Mouse (Mus musculus) embryonic fibroblast, embryonic 13.5 days (primary cell): Measurements from ENCODE around the gene Cass4. TPM values are rescaled to one million over a fixed set of nuclear protein-coding genes. Genes with fewer than 3 reads are reported as not detected.

ENCODE experiments used
- H3K27ac ChIP-seq: 2 replicates; pipeline ENCODE4 v1.5.1; 2012; ENCODE audit warnings: low read length, control low read depth, inconsistent platforms; ENCODE audit not compliant: insufficient read depth
- H3K4me1 ChIP-seq: 2 replicates; pipeline ENCODE4 v1.6.1; 2011; ENCODE audit warnings: low read length; ENCODE audit not compliant: control insufficient read depth, insufficient read depth
- H3K4me3 ChIP-seq: 2 replicates; pipeline ENCODE4 v1.5.1; 2011; ENCODE audit warnings: mild to moderate bottlenecking, control low read depth, low read length; ENCODE audit not compliant: insufficient read depth
- CTCF ChIP-seq: IDR thresholded peaks from 2 replicates; pipeline ENCODE4 v1.5.1; 2011; ENCODE audit warnings: mild to moderate bottlenecking, control low read depth, low read length, moderate library complexity, borderline replicate concordance; ENCODE audit not compliant: insufficient read depth
- POLR2A ChIP-seq: IDR thresholded peaks from 2 replicates; pipeline ENCODE4 v1.6.1; 2011; ENCODE audit warnings: low read depth, mild to moderate bottlenecking, control low read depth, low read length, moderate library complexity
- polyA plus RNA-seq: library from polyadenylated mRNA; stranded (reverse); fragments of >200 nt; gene quantifications from 2 replicates; pipeline ENCODE4 v1.2.4, GENCODE M21; 2011; ENCODE audit warnings: low read depth; ENCODE audit not compliant: missing spikeins, insufficient read length

Gene Cass4
- polyA plus RNA-seq, 1 experiment, result 1.8 TPM

- TF ChIP-seq CTCF (no peak), POLR2A (no peak)
- H3K27ac ChIP-seq, result no peak overlapping the region
- no peaks in the 10 kb centered on the region for H3K4me1 ChIP-seq
- H3K4me3 ChIP-seq, result no peak overlapping the region
Measured at GRCm38 (mm10) chr2:172384715-172385114, 8.9 kb upstream of the Cass4 start.

DNA sequence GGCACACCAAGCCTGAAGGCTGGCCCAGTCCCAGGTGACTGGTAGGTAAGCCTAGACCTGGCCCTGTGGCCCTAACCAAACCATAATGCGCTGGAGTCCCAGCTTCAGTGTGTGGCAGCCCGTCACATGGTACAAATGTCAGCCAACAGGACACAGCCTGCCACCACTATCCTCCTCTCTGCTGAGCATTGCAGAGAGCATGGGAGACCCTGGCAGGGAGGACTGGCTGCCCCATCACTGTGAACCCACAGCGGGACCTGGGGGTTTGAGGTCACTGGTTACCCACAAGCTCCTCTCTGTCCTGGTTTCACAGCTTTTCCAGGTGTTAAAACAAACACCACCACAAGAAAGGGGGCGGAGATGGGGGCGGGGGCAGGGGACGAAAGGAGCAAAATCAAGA, 3.3 kb upstream of the Cass4 start:
- TF ChIP-seq CTCF, result no peak
- TF ChIP-seq POLR2A, result no peak
- H3K4me1 ChIP-seq, result 0 out of 2 replicates have a peak, but pooled peaks cover 3% of the 10 kb centered on the region
- no peak overlapping the region for H3K4me3 ChIP-seq
- no peak overlapping the region for H3K27ac ChIP-seq

DNA sequence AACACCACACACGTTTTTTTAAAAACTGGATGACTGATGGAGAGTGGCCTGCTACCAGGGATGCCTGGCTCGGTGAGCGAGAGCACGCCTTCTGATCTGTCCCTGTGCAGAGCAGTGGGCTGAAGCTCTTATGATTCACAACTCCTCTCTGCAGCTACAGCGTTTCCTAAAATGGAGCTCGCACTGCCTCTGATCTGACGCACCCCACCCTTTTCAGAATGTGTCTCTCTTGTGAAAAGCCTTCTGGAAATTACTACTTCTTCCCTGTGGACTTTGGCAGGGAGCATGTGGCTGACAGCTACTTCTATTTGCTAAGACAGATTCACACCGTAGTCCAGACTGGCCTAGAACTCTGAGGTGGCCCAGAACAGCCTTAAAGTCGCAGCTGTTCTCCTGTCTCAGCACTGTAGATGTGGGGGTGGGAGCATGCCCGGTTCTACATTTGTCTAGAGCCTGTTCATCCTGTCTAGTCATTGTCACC, 1.5 kb upstream of the Cass4 start:
- no peak; the same call in 1 of the 2 replicates for TF ChIP-seq POLR2A
- TF ChIP-seq CTCF, result no peak
- Histone ChIP-seq H3K27ac (peak overlapping the region; percentile 19; the same call in 1 of the 2 replicates), H3K4me3 (no peak overlapping the region), H3K4me1 (0 out of 2 replicates have a peak, but pooled peaks cover 3% of the 10 kb centered on the region)

GRCm38 (mm10) chr2:172394052-172394392, 428 bp downstream of the Cass4 start:
- Histone ChIP-seq H3K27ac (no peak overlapping the region), H3K4me3 (no peak overlapping the region), H3K4me1 (0 out of 2 replicates have a peak, but pooled peaks cover 3% of the 10 kb centered on the region)
- TF ChIP-seq POLR2A (no peak), CTCF (no peak)

- Histone ChIP-seq H3K4me1 (0 out of 2 replicates have a peak, but pooled peaks cover 3% of the 10 kb centered on the region), H3K4me3 (no peak overlapping the region), H3K27ac (no peak overlapping the region)
- no peak for TF ChIP-seq POLR2A
- no peak for TF ChIP-seq CTCF
Measured at GRCm38 (mm10) chr2:172394671-172395070, 1.1 kb downstream of the Cass4 start.

- no peak overlapping the region for H3K27ac ChIP-seq
- H3K4me1 ChIP-seq, result 0 out of 2 replicates have a peak, but pooled peaks cover 3% of the 10 kb centered on the region
- no peak overlapping the region for H3K4me3 ChIP-seq
- TF ChIP-seq POLR2A (no peak), CTCF (no peak)
Measured at GRCm38 (mm10) chr2:172395961-172396360, 2.4 kb downstream of the Cass4 start.

GRCm38 (mm10) chr2:172399901-172400300, 6.3 kb downstream of the Cass4 start:
- H3K4me3 ChIP-seq, result no peak overlapping the region
- no peak for TF ChIP-seq CTCF
- no peak for TF ChIP-seq POLR2A

GRCm38 (mm10) chr2:172401116-172401825, 7.7 kb downstream of the Cass4 start:
- no peaks in the 10 kb centered on the region for H3K4me1 ChIP-seq
- H3K4me3 ChIP-seq, result no peak overlapping the region
- H3K27ac ChIP-seq, result no peak overlapping the region
- TF ChIP-seq POLR2A (no peak), CTCF (no peak)

More at GRCm38 (mm10) chr2:172399901-172400300, 6.3 kb downstream of the Cass4 start:
- H3K27ac ChIP-seq, result no peak overlapping the region
- no peaks in the 10 kb centered on the region for H3K4me1 ChIP-seq

DNA sequence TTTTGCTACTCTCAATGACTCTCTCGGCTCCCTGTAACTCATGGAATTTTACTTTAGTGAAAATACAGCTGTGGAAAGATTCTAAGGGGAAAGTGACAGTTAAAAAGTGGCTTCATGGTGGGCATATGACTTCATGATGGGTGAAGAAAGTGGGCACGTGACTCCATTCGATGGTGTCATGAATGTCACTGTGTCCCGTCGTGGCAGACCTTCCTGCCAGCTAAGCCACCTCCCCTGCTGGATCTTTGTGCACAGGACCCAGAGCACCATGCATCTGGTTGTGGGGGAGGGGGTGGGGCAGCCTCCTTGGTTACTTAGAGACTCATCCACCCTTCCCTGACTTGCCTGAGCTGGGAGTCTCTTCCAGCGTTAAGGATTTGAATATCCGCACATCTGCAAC, 10.6 kb downstream of the Cass4 start:
- H3K4me3 ChIP-seq, result no peak overlapping the region
- no peak for TF ChIP-seq CTCF
- no peak for TF ChIP-seq POLR2A
- no peaks in the 10 kb centered on the region for H3K4me1 ChIP-seq
- no peak overlapping the region for H3K27ac ChIP-seq

DNA sequence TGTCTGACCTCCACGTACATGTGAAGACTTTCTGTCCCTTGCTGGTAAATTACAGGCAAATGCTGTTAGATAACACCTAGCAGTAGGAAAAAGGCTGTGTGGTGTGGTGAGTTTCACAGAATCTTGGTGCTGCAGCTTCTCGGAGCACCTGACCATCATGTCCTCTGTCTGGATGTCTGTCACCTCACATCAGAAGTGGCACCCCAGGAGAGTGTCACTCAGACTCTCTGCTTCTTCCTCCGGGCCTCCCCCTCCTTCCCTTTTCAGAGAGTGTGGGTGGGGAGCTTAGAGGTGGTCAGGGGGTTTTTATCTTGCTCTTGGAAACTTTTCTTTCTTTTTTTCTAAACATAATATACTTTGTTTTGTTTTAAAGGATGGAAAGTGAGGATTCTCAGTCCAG, 11.4 kb downstream of the Cass4 start:
- no peak overlapping the region for H3K4me3 ChIP-seq
- H3K4me1 ChIP-seq, result no peaks in the 10 kb centered on the region
- no peak for TF ChIP-seq CTCF
- no peak for TF ChIP-seq POLR2A
- H3K27ac ChIP-seq, result no peak overlapping the region
